Mouse (Mus musculus) spleen, adult 12 weeks (tissue): Measurements from ENCODE around the gene Nr1d1.

Experiments
- DNase-seq: peaks from one replicate; pipeline ENCODE4 v3.0.0; 2022; ENCODE audit warnings: low spot score

Nr1d1 gene

DNA sequence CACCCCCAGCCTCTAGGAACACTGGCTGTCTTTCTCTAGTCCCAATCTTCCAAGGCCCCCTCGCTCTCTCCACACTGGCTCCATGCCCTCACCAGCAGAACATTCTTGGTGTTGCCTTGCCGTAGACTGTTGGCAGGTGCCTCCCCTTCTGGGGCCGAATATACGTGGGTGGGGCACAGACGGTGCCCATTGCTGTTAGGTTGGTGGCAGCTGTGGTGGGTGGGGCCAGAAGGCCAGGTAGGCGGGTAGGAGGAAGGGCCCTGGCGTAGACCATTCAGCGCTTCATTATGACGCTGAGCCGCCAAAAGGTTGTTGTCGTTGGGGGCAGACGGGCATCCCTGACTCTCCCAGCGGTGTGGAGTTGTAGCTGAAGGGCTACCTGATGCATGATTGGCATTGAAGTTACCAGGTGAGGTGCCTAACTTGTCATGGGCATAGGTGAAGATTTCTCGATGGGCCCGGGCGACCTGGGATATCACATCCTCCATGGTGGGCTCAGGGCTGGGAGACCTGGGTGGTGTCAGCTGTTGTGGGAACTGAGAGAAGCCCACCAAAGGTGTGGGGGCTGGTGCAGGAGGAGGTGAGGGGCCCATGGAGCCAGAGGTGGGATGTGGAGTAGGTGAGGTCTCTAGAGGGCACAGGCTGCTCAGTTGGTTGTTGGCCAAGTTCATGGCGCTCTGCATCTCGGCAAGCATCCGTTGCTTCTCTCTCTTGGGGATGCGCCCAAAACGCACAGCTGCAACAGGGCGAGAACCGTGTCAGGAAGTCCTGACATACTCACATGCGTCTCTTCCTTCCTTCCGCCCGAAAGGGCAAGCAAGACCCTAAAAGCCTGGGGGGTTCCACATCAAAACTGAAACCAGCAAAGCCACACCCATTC, 4.8 kb downstream of the Nr1d1 start:
- DNase-seq = no peak

- no peak for DNase-seq
Observed at GRCm38 (mm10) chr11:98769007-98769954, 5.9 kb downstream of the Nr1d1 start.

GRCm38 (mm10) chr11:98768127-98769006, 6.8 kb downstream of the Nr1d1 start:
- DNase-seq = no peak

DNA sequence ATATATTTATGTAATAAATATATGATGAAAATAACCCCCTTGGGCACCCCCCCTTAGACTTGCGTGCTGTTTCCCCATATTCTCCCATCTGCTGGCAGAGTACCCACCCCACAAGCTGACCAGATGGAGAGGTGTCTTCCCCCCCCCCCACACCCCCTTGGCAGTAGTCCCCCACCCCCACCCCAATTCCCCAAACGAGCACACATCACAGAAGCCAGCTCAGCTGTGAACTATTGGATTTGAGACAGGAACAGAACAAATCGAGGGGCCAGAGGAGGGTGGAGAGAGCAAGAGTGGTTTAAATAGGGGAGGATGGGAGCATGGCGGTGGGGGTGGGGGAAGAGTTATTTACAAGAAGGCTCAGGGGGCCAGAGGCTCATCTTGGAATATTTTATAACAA, 7.4 kb downstream of the Nr1d1 start:
- DNase-seq = no peak

GRCm38 (mm10) chr11:98767276-98767675, 7.9 kb downstream of the Nr1d1 start:
- no peak for DNase-seq

DNA sequence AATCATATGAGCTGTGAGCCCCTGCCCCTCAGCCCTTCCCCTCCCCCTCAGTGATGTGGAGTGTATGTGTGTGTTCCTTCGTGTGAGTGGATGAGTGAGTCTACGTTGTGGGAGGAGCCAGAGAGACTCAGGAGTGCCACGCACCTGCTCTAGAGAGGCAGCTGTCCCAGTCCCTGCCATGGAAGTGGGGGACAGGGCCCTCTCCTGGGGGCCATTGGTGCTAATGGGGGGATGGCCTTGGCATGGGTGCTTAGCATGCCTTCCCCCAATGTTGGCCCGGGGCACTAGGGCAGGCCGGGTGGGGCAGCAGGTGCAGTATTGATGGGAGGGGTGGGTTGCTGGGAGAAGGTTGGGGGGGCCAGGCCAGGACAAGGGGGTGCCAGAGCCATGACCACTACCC, 8.3 kb downstream of the Nr1d1 start:
- no peak for DNase-seq

GRCm38 (mm10) chr11:98766346-98766745, 8.8 kb downstream of the Nr1d1 start:
- no peak for DNase-seq

DNA sequence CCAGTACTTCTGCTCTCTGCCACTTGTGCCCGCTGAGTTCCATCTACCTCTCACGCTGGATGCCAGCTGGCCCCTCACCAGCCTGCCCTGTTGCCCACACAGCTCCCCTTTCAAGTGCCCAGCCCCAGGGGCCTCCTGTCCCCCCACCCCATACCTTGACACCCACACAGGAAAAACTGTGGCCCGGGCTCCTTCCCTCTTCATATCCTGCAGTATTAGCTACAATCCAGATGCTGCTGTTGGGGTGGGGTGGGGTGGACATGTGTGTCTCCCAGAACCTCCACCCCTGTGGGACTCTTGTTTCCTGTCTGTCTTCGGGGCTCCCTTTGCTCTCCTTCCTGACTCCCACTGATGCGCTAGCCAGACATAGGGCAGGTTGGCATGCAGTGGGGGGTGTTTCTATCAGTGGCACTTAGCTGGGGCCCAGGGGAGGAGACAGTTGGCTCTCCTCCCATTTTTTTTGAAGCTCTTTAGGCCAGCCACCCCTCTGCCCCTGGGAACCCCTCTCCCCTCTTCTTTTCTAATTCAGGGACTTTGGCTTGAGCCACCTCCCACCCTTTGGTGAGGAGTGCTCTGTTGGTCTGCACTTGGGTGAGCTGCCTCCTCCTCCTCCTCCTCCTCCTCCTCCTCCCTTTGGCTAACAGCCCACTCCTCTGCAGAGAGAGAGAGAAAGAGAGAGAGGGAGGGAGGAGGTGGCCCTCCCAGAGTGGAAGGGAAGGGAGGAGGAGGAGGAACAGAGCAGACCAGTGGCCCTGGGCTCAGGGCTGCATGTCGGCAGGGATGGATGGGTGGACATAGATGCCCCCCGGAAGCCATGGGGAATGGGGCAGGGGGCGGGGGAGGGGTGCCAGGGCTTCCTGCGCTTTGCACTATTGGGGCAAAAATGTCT, 9.5 kb downstream of the Nr1d1 start:
- no peak for DNase-seq

GRCm38 (mm10) chr11:98764746-98765145, 10.4 kb downstream of the Nr1d1 start:
- no peak for DNase-seq

DNA sequence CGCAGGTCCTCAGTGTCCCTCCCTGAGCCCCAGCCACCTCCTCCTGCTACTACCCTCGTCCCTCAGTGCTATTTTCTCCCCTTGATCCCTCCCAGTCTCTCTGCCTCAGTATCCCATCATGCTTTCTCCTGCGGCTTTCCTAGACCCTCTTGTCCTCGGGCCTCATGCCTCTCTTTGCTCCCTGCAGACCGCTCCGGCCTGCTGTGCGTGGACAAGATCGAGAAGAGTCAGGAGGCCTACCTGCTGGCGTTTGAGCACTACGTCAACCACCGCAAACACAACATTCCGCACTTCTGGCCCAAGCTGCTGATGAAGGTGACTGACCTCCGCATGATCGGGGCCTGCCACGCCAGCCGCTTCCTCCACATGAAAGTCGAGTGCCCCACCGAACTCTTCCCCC, 11.0 kb downstream of the Nr1d1 start:
- DNase-seq = no peak

- DNase-seq = no peak
Observed at GRCm38 (mm10) chr11:98763502-98763861, 11.7 kb downstream of the Nr1d1 start.

DNA sequence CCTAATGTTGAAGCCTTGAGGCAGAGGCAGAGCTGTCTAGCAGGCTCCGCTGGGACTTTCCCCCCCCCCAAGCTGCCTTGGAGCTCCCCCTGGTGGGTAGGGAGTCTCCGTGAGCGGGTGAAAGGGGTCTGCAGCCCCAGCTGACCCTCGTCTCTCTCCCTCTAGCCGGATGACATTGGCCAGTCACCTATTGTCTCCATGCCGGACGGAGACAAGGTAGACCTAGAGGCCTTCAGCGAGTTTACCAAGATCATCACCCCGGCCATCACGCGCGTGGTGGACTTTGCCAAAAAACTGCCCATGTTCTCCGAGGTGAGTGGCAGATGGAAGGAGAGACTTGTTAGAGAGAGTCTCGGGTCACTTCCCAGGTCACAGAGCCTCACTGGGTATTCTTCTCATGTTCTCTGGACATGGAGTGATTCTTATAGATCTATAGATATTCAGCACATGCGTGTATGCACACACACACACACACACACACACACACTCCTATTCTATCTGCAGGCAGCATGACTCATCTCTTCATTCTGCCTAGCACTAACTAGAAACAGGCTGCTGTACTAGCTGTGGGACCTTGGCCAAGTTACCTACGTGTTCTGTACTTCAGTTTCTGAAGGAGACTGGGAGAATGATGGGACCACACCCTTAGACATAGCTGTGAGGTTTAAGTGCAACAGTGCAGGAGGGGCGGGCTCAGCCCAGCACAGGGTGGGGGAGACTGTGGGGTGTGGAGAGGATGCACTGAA, 12.2 kb downstream of the Nr1d1 start:
- no peak for DNase-seq

- DNase-seq = no peak
Observed at GRCm38 (mm10) chr11:98761939-98762338, 13.2 kb downstream of the Nr1d1 start.

- no peak for DNase-seq
Observed at GRCm38 (mm10) chr11:98756711-98757110, 18.4 kb downstream of the Nr1d1 start.

- no peak for DNase-seq
Observed at GRCm38 (mm10) chr11:98755726-98756380, 19.3 kb downstream of the Nr1d1 start.

DNA sequence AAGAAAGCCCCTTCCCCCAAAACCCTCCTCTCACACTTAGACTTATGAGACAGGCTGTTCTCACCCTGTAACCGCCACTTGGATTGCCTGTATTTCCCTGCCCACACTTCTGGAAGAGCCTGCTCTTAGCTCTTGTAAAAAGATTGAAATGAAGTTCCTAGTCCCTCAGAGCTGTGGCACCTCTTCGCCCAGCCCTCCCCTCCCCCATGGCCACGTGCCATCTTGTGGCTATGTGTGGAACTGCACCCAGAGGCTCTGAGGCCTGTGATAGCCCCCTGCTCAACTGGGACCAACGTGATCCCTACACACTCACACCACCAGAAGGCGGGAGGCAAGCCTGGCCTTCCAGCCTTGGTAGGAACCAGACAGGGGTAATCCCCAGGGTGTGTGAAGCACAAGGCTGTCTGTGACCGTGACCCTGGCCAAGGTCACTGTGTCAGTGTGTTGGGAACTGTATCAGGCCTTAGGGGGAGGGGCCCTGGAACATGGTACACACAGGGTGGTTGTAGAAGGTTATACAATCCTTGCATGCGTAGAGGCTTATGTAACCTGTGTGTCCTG, 20.4 kb downstream of the Nr1d1 start:
- DNase-seq = peak; percentile 62

DNA sequence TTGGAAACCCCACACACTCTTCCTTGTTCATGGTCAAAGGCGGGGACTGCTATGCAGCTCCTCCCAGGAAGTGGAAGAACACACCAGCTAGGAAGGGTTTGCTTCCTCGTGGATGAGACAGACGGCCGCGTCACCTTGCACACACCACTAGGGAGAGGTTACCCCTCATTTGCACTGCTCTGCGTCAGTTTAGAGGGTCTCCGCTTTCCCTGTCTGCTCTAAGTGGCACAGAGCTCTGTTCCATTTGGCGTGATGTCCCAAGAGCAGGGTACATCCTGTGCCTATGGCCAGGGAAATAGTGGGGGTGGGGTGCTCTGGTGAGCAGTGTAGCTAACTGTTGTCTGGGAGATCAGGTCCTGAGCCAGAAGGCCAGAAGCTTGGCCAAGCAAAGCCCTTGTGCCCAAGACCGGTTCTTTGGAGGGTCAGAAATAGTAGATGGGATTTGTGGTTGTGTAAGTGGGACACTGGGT, 20.9 kb downstream of the Nr1d1 start:
- no peak for DNase-seq

GRCm38 (mm10) chr11:98753264-98753663, 21.9 kb downstream of the Nr1d1 start:
- DNase-seq = no peak

GRCm38 (mm10) chr11:98752562-98753140, 22.5 kb downstream of the Nr1d1 start:
- DNase-seq = no peak
